Mouse (Mus musculus) frontal cortex, postnatal 25 days (tissue): ENCODE results near the gene Alpl.

ENCODE experiments used
- DNase-seq, 2 experiments: peaks; one replicate each; pipeline ENCODE4 v3.0.0; 2022; ENCODE audit warnings: low spot score in 2 of 2

Gene Alpl

DNA sequence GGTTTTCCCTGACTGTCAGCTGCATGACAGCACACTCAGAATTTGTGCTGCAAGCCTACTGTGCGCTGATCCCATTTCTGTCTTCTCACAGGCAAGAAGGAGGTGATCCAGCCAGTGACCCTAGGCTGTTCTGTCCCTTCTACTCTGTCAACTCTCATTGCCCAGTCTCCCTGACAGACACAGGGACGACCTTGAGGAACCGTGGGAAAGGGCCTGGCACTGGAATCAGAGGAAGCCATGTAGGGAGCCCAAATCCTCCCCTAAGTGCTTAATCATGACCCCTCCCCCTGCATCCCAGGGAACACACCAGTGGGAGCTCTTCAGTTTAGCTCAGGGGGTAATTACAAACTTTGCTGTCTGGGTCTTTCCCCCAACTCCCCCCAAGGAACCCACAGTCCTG, 58.4 kb downstream of the Alpl start:
- no peak for DNase-seq

DNA sequence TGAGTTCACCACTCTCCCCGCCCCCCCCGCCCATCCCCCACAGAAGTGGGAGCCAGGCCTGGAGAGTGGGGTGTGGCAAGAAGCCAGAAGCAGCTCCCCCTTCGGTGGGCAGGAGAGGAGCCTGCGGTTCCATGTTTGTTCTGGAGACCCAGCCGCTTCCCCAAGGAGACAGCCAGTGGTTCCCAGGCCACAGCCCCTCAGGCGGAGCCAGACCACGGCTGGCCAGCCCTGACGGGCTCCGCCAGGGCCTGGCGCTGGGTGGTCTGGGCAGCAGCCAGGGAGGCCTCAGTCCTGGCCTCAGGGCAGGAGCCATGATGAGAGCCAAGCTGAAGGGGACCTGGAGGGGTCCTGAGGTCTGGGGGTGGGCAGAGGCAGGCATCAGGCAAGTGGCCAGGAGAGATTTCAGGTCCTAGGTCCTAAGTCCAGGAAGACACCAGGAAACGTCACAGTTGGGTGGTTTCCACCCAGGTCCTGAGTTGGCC, 59.9 kb downstream of the Alpl start:
- no peak for DNase-seq

DNA sequence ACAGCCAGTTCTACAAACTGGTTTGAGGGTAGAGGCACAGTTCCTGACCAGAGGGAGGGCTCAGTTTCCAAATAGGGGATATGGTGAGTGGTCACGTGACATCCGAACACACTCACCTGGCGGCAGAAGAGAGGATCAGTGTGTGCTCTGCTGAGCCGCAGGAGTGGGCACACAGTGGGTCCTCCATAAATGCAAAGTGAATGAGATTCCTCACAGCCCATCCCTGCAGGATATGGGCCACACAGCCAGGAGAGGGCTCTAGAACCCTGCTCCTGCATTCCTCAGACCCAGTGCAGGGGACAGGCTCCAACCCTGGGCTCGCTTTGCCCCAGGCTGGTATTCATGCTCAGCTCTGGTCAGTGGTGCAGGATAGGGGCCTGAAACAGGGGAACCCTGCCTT, 62.7 kb downstream of the Alpl start:
- no peak for DNase-seq

DNA sequence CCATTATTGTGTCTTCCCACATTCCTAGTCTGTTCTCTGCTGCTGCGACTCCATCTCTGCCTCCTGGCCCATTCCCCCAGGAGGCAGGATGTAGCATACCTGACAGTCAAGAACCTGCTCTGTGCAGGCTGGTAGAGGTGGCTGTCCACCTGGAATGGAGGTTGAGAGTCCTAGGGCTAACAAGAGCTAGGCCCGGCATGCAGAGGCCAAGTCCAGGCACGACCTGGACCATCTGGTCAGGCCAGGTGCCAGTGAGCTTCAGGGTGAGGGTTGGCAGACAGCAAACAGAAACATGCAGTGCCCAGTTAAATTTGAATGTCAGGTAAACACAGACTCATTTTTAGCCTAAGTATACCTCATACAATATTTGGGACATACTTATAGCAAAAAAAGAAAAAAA, 63.2 kb downstream of the Alpl start:
- no peak for DNase-seq

DNA sequence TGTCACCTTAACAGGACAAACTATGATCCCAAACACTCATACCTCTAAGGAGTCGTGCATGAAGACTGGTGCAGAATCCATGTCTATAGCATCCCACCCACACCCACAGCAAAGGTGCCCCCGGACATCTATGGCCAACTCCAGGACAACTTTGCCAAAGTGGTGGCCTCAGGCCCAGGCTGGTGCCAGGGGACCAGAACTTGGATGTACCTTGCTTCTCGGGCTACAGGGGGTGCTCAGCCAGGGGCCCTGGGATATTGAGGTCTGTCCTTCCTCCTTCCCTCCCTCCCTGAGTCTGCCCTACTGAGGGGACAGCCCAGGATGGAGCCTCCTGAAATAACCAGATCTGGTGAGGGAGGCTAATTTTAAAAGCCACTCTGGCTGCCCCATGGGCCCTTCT, 63.8 kb downstream of the Alpl start:
- DNase-seq, result no peak

DNA sequence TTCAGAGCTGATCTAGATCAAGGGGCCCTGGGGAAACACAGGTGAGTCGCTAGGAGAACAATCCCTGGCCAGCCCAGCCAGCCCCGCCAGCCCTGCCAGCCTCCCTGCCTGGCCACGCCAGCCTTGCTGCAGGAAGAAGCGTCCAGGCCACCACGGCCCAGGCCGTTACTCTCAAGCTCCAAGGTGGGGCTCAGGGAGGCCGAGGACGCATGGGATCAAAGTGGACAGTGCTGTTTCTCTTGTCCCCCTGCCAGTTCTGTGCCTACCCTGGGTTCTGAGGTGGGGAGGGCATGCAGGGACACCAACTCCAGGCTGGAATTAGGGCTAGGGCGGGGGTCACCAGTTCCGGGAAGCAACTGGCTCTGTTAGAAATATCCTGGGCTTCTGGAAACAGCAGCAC, 64.3 kb downstream of the Alpl start:
- no peak for DNase-seq

DNA sequence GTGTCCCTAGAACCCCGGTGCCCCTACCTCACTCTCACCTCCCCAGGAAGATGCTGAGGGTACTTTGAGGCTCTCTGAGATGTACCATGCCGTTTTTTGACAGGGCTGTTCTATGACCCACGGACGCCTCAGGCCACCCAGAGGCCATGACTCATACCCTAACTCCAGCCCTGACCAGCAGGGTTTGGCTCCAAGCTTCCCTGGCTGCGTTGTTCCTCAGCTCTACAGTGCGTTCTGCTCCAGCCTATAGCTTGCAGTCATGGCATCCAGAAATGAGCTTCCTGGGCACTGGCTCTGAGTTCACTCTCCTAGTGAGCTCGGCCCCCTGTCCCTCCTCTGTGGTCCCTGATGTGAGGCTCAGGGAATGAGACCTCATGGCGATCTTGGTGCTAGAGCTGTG, 65.4 kb downstream of the Alpl start:
- no peak for DNase-seq

DNA sequence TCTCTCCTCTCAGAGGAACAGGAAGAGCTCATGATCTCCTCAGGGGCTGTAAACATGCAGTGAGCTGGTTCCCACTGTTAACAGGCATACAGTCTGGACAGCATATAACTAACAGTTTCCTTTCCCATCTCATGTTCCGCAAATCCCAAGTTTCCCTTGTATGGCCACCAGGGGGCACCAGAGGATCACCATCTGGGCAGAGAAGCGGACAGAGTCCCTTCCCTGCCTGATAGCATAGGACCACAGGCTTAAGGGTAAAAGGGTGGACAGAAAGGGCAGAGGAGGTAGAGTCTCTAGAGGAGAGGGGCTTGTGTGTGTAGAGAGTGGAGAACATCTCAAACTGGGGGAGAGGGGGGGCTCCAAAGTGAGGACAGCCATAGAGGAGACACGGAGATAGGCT, 66.0 kb downstream of the Alpl start:
- DNase-seq, result peak; percentile 74 to 90

DNA sequence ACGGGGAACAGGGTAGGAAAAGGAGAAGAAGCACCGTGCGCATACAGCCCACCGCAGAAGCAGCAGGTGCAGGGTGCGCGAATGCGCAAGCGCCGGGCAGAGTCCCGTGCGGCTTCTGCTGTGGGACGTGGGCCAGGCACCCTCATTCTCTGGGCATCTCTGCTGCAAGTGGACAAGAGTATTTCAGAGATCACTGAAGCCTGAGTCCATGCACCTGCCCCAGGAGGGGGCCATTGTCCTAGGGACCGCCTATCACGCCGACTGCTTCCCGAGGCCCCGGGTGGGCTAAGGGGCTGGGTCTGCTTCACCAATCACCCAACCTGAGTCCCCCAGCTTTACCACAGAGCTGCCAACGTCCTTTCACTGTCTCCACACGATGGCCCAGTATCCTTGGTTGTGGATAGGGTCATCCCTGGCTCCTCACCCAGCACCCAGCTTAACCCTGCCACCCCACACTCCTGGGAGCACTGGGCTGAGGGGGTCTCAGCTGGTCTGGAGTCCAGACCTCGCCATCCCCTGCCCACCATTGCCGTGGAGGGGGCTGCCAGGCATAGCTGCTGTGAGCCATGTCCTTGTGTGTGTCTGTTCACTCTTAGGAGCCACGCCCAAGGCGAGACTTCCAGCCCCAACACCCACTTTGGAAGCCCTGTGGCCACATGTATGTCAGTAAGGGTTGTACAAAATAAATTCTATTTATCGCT, 66.9 kb downstream of the Alpl start:
- no peak for DNase-seq

DNA sequence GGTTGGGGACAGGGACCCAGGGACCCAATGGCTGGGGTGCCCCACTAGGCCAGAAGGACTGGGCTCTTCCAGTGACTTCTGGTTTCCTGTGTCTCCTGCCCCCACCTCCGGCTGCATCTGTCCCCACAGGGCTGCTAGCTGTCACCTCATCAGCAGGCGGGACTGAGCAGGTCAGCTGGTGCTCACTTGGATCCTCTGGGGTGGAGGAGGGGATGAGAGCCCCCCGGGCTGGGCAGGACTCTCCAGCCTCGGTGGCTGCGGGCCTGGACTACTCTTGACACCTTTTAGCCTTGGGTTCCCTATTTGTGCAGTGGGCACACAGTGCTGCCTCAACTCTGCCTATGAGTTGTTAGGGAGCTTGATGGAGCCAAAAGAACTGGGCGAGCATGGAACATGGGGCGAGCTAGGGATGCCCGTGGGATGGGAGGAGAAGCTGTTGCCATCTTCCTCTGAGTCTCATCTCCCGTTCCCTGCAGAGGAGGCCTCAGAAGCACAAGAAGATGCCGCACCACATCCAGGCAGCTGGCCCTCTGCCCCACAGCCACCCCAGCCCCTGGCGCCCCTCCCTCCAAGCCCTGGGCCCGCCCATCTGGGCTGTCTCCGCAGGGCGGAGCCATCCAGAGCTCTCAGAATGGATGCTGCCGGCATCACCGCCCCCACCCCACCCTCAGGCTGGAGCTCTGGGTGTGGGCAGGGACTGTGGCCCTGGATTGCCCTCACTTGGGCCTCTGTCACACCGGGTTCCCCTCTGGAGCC, 67.6 kb downstream of the Alpl start:
- no peak for DNase-seq

DNA sequence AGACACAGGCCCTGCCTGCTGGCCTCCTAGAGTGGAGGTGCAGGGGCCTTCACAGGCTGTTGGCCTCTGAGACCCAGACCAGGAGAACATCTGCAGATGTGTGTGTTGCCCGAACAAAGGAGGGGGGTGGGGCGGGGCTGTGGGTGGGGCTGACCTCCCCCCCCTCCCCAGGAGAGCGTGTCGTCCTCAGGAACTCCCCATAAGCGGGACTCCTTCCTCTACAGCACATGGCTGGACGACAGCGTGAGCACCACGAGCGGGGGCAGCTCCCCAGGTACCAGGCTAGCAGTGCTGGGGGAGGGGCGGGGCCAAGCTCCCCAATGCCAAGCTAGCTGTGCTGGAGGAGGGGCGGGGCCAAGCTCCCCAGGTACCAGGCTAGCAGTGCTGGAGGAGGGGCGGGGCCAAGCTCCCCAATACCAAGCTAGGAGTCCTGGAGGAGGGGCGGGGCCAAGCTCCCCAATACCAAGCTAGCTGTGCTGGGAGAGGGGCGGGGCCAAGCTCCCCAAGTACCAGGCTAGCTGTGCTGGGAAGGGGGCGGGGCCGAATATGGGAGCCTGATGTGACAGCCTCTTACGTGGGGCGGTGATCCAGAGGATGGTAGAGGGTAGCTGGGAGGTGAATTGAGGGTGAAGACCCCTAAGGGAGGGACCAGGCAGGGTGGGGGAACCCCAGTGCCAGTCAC, 68.5 kb downstream of the Alpl start:
- no peak for DNase-seq

DNA sequence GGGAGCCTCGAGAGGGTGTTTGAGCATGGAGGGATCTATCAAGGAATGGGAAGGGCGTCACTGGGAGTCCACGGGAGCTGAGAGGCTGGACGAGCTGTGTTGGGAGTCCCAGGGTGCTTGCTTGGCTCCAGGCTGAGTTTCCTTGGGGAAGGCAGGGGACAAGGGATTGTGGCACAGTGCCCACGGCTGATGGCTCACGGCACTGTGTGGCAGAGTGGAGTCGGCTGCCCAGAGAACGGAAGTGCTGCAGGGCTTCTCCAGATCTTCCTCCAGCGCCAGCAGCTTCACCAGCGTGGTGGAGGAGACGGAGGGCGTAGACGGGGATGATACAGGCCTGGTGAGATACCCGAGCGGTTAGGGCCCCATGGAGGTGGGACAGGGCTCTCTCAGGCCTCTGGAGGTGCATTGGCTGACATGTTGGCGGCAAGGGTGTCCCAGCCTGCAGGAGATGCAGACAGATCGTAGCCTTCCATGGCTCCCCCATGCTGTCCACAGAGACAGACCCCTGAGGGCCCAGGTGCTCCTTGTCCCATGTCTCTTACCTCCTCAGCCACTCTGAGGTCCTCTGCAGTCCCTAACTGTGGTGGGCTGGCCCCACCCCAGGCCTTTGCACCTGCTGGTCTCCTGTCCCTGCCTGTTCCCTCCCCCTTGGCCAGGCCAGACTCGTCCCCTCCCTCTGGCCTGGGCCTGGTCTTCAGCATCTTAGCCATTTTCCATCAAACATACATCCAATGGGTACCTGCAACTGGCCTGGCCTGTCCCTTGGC, 69.3 kb downstream of the Alpl start:
- DNase-seq, result no peak

DNA sequence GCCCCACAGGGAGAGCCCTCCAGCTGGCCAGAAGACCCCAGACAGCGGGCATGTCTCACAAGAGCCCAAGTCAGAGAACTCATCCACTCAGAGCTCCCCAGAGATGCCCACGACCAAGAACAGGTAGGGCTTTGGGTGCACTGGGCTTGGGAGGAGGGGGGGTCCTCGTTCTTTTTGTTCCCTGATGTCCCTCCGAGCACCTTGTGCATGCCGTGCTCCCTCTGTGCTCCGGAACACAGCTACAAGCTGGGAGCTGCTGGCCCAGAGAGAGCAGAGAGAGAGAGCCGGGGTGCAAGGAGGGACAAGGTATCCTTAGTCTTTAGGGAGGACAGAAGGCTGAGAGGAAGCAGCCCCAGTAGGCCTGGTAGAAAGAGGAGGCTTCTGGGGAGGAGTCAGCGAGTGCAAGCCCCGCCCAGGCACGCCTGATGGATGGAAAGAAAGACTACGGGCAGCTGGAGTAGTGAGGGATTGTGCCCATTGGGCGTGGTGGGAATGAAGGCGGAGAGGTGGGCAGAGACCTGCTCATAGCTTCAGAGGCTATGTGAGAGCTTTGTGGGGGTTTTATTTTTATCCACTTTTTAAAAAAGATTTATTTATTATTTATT, 70.5 kb downstream of the Alpl start:
- DNase-seq, result no peak

DNA sequence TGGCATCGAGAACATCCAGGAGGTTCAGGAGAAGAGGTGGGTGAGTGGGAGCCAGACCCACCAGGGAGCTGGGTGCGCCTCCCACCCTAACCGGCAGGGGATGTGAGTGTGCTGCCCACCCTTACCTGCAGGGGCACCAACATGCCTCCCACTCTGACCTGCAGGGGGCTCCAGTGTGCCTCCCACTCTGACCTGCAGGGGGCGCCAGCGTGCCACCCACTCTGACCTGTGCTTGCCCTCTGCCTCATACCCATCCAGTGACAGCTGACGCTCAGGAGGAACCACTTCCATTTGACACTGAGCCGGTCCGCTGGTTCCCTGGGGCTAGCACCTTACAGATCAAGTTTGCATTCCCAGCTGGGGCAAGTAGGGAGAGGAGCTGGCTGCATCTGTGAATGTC, 71.4 kb downstream of the Alpl start:
- no peak for DNase-seq

DNA sequence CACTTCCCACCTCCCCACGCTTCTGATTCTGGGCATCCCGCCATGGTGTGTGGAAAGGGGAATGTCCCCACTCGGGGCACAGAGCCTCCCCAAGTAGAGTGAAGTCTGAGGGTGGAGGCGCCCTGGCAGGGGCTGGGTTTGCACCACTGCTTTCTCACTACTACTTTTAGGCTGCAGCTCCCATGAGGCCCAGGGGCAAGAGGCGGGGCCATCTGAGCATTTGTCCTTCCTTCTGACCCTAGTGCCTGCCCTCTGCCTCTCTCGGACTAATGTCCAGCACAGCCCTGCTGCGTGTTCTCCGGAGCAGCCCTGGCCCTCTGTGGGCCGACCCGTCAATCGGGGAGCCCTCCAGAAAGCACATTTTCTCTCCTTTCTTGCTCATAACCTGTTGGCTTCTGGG, 72.0 kb downstream of the Alpl start:
- no peak for DNase-seq

DNA sequence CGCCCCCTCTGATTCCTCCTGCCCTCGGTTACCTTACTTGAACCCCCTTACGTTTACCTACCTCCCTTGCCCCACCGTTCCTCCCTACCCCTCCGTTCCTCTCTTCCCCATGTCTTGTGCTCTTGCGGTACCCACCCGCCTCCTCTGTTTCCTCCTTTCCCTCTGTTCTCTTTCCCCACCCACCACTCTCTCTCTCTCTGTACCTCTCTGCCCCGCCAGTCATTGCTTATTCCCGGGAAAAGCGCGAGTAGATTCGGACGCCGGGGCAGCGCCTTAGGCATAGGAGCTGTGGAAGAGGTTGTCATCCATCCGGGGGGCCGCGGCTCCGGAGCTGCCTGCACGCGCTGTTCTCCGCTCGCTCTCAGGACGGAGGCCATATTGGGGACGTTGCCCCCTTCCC, 72.7 kb downstream of the Alpl start:
- DNase-seq, result no peak

DNA sequence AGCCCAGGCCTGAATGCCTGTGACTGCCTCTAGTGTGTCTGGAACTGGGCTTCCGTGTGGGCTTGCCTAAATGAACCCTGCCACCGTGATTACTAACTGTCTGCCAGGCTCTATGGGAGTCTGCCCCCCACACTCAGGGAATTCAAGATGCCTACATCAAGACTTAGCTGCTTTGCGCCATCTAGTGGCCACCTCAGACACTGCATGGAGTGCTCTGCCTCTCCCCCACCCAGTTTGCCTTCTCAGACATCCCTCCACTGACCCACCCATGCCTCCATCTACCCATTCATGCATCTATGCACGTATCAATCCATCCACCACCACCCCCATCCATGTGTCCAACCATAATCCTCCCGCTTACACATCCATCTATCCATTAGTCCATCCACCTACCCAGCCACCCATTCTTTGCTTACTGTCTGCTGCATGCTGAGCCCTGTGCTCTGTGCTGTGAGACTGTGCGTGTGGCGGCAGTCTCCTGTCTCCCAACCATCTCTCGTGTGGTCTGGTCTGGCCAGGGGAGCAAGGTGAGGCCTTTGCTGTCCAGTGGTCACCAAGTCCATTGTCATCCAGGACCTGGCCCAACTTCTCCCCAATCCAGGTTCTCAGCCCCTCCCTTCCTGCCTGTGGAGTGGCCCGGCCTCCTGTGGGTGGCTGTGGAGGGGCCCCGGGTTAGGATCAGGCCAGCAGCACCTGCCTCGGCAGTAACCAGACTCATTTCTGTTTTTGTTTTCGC, 73.3 kb downstream of the Alpl start:
- DNase-seq, result peak; percentile 77

DNA sequence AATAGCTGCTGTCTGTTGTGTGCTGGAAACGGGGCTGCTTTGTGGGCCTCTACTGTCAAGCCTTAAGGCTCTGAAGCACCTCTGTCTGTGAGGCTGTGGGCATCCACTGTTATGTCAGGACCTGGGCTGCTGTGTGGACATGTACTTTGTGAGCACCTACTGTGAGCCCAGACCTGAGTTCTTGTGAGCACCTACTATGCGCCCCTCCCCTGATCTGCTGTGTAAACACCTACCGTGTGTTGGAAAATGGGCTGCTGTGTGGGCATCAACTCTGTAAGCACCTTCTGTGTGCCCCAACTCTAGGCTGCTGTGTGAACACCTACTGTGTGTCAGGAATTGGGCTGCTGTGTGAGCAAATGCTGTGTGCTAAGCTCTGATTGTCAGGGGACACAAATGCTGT, 74.0 kb downstream of the Alpl start:
- DNase-seq, result no peak

DNA sequence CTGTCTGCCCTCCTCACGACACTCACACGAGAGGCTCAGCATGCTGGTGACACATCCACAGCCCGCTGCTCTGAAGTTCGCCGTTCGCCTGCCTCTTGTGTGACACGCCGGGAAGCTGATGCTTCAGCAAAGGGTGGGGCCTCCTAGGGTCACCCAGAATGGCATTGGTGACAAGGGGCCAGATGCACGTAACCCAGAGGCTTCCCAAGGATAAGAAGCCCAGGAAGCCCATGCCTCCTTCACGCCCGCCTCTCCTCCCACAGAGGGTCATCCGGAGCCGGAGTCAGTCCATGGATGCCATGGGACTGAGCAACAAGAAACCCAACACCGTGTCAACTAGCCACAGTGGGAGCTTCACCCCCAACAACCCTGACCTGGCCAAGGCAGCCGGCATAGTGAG, 74.6 kb downstream of the Alpl start:
- no peak for DNase-seq

DNA sequence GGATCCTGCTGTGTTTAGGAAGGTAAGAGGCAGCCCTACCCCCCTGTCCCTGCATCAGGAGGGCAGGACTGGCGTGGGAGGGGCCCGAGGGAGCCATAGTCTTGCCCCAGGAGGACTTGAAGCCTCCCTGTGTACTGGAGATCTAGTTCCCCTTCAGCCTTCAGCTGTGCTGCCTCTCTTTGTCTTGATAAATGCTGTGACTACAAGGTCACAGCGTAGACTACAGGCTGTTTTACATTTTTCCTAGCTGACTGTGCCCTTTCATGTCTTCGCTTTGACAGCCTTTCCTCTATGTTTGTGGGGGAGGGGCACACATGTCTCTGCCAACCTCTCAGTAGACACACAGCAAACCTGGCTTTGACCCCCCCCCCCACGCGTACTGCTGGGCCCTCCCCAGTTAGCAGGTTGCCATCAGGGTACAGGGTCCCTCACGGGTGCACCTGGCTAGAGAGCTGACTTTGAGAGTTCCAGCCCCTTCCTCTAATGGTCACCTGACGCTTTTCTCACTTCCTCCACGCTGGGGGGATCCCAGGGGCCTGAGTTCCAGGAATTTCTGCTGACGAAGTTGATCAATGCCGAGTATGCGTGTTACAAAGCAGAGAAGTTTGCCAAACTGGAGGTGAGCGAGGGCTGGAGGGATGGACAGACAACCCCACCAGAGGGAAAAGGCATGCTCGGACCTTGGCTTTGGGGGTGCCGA, 76.7 kb downstream of the Alpl start:
- no peak for DNase-seq
